Mouse (Mus musculus) megakaryocyte, embryonic 14.5 days (primary cell): ENCODE data around the gene Riiad1. TPM values are rescaled to one million over a fixed set of nuclear protein-coding genes. Genes with fewer than 3 reads are reported as not detected.

Source experiments
- H3K27me3 ChIP-seq: replicated peaks from 2 replicates; pipeline ENCODE3; 2012; ENCODE audit warnings: inconsistent platforms
- H3K36me3 ChIP-seq: replicated peaks from 2 replicates; pipeline ENCODE3; 2012; ENCODE audit warnings: low read length, inconsistent platforms, mixed read lengths
- H3K4me1 ChIP-seq: 2 replicates; pipeline ENCODE4 v1.6.1; 2012; ENCODE audit warnings: inconsistent platforms
- H3K4me3 ChIP-seq: replicated peaks from 2 replicates; pipeline ENCODE3; 2012; ENCODE audit warnings: moderate library complexity, mild to moderate bottlenecking, inconsistent platforms
- H3K9me3 ChIP-seq: 2 replicates; pipeline ENCODE4 v1.6.1; 2012; ENCODE audit warnings: inconsistent platforms
- FLI1 ChIP-seq: IDR thresholded peaks from 2 replicates; pipeline ENCODE4 v1.6.1; 2012; ENCODE audit warnings: low read length, inconsistent platforms, mixed read lengths
- GATA1 ChIP-seq: IDR thresholded peaks from 3 replicates; pipeline ENCODE4 v1.6.1; 2012; ENCODE audit warnings: mixed read lengths, low read length, inconsistent platforms, borderline replicate concordance
- polyA plus RNA-seq: library from polyadenylated mRNA; stranded (reverse); fragments of >175 nt; gene quantifications from 2 replicates; pipeline ENCODE4 v1.2.3, GENCODE M21; 2012; ENCODE audit warnings: low replicate concordance; ENCODE audit not compliant: insufficient read depth

The Riiad1 gene
- polyA plus RNA-seq, 1 experiment: not detected

DNA sequence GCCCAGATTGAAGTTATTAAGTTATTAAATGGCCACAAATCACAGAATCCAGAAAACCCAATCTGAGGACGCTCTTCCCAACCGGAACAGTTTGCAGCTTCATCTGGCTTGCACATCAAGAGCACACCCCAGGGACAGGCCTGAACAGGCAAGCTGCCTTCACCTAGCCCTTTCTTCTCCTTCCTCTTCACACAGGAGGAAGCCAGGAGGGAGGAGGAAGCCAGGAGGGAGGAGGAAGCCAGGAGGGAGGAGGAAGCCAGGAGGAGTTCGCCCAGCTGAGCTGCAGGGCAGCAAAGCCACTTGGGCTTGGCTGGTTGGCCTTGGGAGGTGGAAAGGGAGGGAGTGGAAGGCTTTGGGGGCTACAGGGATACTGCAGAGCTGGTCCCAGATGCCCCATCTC is 11.2 kb downstream of the Riiad1 start:
- no peaks in the 10 kb centered on the region; the same call in 1 of the 2 replicates for H3K4me1 ChIP-seq
- peaks cover 47% of the 10 kb centered on the region for H3K27me3 ChIP-seq
- H3K4me3 ChIP-seq: no peak overlapping the region
- H3K9me3 ChIP-seq: no peaks in the 10 kb centered on the region
- H3K36me3 ChIP-seq: no peaks in the 10 kb centered on the region
- TF ChIP-seq FLI1 (no peak), GATA1 (no peak)

DNA sequence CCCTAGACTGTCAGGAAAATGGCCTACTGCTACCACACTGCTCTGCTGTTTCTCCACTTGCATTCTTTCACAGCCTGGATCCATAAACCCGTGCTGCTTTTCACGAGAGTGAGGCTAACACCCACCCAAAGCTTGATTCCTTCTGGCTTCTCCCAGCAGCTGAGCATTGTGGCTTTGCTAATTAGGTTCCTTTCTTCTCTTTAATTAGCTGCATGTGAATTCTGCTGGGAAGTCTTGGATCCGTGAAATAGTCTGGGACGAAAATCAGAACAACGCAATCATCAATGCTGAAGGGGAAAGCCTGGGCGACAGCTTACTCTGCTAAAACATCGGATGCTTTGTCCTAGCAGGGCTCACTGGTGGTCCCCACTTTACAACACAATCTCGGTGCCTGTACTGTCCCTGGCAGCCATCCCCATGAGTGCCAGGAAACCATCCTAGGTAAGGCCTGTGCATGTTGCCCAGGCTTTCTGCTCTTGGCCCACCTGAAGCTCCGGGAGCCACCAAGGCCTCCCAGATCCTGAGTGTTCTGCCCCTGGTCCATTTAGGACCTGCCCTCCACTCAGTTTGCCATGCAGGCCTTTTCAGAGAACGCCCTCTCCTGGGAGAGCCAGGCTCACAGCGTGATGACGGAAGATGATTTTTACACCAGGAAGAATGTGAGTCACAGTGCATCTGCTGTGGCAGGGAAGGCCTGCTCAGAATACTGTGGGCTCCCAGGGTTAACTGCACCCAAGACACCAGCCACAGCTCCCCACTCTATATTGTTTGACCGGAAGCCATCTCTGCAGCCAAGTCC is 14.3 kb downstream of the Riiad1 start:
- H3K4me1 ChIP-seq: no peaks in the 10 kb centered on the region
- H3K9me3 ChIP-seq: no peaks in the 10 kb centered on the region
- TF ChIP-seq GATA1: no peak
- TF ChIP-seq FLI1: no peak
- H3K27me3 ChIP-seq: peaks cover 37% of the 10 kb centered on the region
- H3K36me3 ChIP-seq: no peaks in the 10 kb centered on the region
- H3K4me3 ChIP-seq: no peak overlapping the region

DNA sequence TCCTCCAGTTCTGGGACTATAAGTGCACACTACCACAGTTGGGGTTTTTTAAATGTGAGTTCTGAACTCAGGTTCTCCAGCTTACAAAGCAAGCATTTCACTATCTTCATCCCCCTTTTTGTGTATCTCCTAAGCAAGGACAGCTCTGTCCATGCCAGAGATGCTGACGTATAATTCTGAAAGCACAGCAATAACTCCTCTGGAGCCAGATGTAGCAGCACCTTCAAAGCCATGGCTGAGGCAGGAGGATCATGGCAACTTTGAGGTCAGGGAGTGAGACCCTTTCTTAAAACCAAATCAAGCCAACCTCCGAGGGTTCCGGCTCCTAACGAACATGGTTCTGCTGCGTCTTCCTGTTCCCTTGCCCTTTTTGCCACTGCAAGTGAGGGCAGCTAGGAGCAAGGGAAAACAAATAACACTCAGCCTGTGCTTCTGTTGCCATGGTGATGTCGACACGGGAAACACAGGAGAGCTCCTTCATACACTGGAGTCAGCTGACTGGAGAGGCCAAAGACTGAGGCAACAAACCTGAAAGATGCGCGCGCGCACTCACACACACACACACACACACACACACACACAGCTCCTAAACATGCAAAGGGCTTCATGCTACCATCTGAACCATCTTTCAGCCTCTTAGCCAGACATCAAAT is 16.1 kb downstream of the Riiad1 start:
- Histone ChIP-seq H3K4me3 (no peak overlapping the region), H3K27me3 (peaks cover 37% of the 10 kb centered on the region), H3K4me1 (no peaks in the 10 kb centered on the region), H3K36me3 (no peaks in the 10 kb centered on the region), H3K9me3 (peaks cover 3% of the 10 kb centered on the region; the same call in 1 of the 2 replicates)
- TF ChIP-seq GATA1: no peak
- TF ChIP-seq FLI1: no peak

DNA sequence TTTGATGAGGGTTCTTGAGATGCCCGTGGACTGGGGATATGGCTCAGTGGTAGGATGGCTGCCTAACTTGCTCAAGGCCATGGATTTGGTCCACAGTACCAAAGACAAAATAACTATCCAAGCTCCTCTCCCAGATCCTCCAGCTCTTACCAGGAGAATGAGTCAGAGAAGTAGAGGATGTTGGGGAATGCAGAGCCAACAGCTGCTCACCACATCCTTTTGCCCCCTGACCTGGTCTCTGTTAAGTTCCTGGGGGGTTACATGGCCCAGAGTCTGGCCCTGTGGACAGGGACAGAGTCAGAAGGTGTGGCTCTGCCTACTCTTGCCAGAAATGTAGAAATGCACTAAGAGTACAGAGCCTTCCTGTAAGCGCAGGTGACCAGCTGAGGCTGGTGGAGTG is 20.3 kb downstream of the Riiad1 start:
- TF ChIP-seq FLI1: no peak
- TF ChIP-seq GATA1: no peak

GRCm38 (mm10) chr3:94457055-94457454 is 23.1 kb downstream of the Riiad1 start:
- H3K4me3 ChIP-seq: no peak overlapping the region
- TF ChIP-seq FLI1 (no peak), GATA1 (no peak)

More for the DNA sequence above, 20.3 kb downstream of the Riiad1 start:
- peaks cover 15% of the 10 kb centered on the region for H3K4me1 ChIP-seq
- no peak overlapping the region for H3K4me3 ChIP-seq
- H3K36me3 ChIP-seq: no peaks in the 10 kb centered on the region
- peaks cover 13% of the 10 kb centered on the region for H3K9me3 ChIP-seq
- peaks cover 30% of the 10 kb centered on the region for H3K27me3 ChIP-seq

DNA sequence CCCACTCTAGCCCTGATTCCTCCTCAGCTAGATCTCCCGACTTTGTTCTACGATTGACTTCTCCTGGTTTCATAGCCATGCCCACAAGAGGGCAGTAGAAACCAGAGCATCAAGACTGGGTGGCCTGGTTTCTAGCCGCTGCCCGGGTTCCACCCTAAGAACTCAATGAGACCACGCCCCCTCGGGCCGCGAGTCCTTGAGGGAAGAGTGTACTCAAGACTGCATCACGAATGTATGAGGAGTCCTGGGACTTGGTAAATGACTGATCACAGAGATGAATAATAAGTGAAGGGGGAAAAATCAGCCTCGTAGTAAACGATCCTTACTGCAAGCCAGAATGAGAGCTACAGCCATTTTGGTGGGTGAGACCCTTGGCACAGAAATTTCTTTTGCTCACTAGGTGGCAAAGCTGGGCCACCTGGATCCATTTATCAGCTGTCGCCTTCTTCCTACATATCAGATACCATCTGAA is 23.6 kb downstream of the Riiad1 start:
- H3K9me3 ChIP-seq: peaks cover 13% of the 10 kb centered on the region
- no peaks in the 10 kb centered on the region for H3K36me3 ChIP-seq
- peak overlapping the region; percentile 86 for H3K4me3 ChIP-seq
- TF ChIP-seq GATA1 (no peak), FLI1 (no peak)
- peaks cover 22% of the 10 kb centered on the region for H3K4me1 ChIP-seq
- H3K27me3 ChIP-seq: peaks cover 25% of the 10 kb centered on the region

More at GRCm38 (mm10) chr3:94457055-94457454, 23.1 kb downstream of the Riiad1 start:
- H3K36me3 ChIP-seq: no peaks in the 10 kb centered on the region
- peaks cover 25% of the 10 kb centered on the region for H3K27me3 ChIP-seq
- peaks cover 13% of the 10 kb centered on the region for H3K9me3 ChIP-seq
- H3K4me1 ChIP-seq: peaks cover 17% of the 10 kb centered on the region

DNA sequence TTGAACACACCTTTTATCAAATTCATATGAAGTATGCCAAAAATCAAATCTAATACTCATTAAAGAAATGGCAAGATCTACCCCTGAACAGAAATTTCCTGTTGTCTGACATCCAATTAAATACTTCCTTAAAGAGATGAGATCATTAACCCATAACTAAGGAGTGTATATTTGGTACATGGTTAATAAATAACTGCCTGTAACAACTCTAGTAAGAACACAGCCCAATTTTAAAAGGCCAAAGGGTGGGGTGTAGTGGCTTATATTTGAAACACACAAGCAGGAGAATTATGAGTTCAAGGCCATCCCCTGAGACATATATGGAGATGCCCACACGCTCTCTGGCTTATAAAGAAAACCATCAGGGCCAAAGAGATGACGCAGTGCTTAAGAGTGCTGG is 30.8 kb downstream of the Riiad1 start:
- no peaks in the 10 kb centered on the region for H3K27me3 ChIP-seq
- peaks cover 16% of the 10 kb centered on the region for H3K4me1 ChIP-seq
- no peaks in the 10 kb centered on the region for H3K9me3 ChIP-seq
- H3K4me3 ChIP-seq: no peak overlapping the region
- peaks cover 61% of the 10 kb centered on the region for H3K36me3 ChIP-seq
- TF ChIP-seq GATA1: no peak
- no peak for TF ChIP-seq FLI1

DNA sequence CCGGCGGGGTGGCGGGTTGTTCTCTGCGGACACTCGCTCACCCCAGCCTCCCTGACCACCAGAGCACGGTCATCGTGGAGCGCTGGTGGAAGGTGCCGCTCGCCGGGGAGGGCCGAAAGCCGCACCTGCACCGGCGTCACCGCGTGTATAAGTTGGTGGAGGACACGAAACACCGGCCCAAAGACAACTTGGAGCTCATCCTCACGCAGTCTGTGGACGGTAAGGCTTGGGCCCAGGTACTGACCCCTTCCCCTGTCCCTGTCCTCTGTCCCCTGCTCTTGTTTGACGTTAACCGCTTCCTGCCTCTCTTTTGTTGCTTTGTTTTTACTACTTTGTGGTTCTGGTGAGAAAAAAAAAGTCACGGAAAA is 36.6 kb downstream of the Riiad1 start, which contains the start of gene Oaz3:
Oaz3 (minus strand) TSS at position 319 of the 368 bp plus-strand sequence.
- H3K9me3 ChIP-seq: no peaks in the 10 kb centered on the region
- peaks cover 5% of the 10 kb centered on the region for H3K27me3 ChIP-seq
- peaks cover 20% of the 10 kb centered on the region for H3K4me1 ChIP-seq
- H3K4me3 ChIP-seq: peak within 1 kb of the TSS; percentile 100
- peaks cover 42% of the 10 kb centered on the region for H3K36me3 ChIP-seq
- TF ChIP-seq GATA1: no peak
- no peak for TF ChIP-seq FLI1

- Histone ChIP-seq H3K36me3 (peaks cover 38% of the 10 kb centered on the region), H3K4me1 (peaks cover 20% of the 10 kb centered on the region), H3K9me3 (no peaks in the 10 kb centered on the region), H3K27me3 (peaks cover 5% of the 10 kb centered on the region), H3K4me3 (peak within 1 kb of the TSS; percentile 100)
- TF ChIP-seq FLI1 (no peak), GATA1 (no peak)
These were observed 37.1 kb downstream of the Riiad1 start, which contains the start of gene Mrpl9 for GRCm38 (mm10) chr3:94442951-94443596. TSS of gene Mrpl9 (plus strand) at chr3:94443318.

GRCm38 (mm10) chr3:94441182-94441581 is 39.0 kb downstream of the Riiad1 start:
- TF ChIP-seq GATA1 (no peak), FLI1 (no peak)
- peaks cover 19% of the 10 kb centered on the region for H3K36me3 ChIP-seq
- H3K4me1 ChIP-seq: peaks cover 20% of the 10 kb centered on the region
- H3K9me3 ChIP-seq: no peaks in the 10 kb centered on the region
- H3K27me3 ChIP-seq: peaks cover 5% of the 10 kb centered on the region
- H3K4me3 ChIP-seq: no peak overlapping the region
